Mouse (Mus musculus): ENCODE measurements around the gene Itga6.
A peak's percentile ranks its signal among the peaks of the same experiment; 100 is the strongest.

Itga6 gene

GRCm38 (mm10) chr2:71764961-71765735 is 19.7 kb downstream of the Itga6 start:
- DNase-seq (ENCODE audit: low spot score) = no peak

GRCm38 (mm10) chr2:71766007-71766406 is 20.6 kb downstream of the Itga6 start:
- no peak for DNase-seq (ENCODE audit: low spot score)

GRCm38 (mm10) chr2:71767019-71767610 is 21.7 kb downstream of the Itga6 start:
- no peak for DNase-seq (ENCODE audit: low spot score)

DNA sequence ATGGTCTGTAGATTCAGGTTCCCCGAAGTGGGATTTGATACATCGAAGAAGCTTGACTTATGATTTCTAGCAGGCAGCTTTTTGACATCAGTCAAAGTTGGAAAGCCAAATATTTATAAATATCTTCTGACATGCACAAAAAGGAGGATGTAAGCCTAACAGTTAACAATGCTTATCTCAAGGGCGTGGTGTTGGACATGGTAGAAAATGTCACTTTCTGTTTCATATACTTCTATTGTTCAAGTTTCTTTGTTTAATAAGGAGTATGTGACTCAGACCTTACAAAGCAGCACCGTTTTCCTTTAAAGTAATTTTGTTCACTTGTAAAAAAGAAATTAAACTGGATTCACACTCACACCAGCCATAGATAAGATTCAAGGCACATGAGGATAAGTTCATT is 26.3 kb downstream of the Itga6 start:
- no peak for DNase-seq (ENCODE audit: low spot score)

DNA sequence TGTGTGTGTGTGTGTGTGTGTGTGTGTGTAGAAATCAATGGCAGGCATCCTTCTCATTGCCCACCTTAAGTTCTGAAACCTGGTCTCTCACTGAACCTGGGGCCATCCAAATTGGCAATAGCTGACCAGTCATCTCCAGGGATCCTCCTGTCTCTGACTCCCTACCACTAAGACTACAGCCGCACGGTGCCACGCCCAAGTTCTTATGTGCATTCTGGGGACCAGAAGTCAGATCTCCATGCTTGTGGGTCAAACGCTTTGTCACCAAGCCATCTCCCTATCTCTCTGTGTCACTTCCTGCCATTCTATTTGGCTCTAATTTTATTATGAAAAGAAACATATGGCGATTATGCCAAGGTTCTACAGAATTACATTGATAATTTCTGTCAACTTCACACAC is 28.3 kb downstream of the Itga6 start:
- DNase-seq (ENCODE audit: low spot score) = no peak

DNA sequence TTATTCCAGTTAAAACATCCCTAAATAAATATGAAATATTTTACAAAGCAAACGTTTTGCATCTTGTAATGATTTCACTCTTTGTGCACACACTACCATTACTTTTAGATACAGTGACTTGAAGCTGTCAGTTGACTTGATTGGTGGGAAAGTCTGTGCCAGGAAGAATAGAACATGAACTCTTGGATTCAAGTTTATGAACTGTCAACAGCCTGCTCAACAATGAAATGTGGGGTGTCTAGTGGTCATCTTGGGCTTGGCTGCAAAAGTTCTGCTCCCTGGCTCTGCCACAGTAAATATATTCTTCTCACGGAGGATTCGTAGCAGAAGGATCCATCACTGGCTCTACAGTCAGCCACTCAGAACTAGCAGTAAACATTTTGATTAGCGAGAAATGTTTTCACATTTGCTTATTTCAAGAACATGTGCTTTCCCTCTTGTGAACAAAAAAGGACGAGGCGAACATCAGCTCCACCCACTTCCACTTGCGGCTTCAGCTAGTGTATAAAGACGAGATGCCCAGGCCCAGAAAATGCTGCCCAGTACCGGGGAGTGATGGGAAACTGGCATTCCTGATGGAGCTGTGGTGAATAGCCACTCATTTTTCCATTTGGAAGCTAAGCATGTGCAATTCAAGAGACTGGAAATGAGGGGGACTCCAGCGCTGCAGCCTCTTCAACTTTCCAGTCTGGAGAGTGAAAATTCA is 29.0 kb downstream of the Itga6 start:
- DNase-seq (ENCODE audit: low spot score) = no peak

DNA sequence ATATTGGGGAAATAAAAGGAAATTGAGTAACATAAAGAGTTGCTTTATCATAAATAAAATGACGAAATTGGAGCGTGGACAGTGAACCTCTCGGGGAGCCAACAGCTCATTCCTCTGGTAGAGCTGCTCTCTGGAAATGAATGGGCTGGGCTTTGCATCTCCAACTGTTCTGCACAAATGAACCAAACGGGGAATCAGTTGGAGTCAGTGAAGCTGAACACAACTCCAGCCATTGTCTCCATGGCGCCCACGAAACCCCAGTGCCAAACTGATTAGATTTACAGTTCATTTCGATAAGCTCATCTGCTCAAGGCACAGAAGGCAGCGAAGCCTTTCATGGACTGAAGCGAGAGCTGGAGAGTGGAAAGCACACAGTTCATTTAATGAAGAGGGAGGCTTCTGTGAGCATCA is 29.8 kb downstream of the Itga6 start:
- DNase-seq (ENCODE audit: low spot score) = no peak

- DNase-seq (ENCODE audit: low spot score) = peak; percentile 13
These were observed 34.0 kb downstream of the Itga6 start for GRCm38 (mm10) chr2:71779266-71779888.

DNA sequence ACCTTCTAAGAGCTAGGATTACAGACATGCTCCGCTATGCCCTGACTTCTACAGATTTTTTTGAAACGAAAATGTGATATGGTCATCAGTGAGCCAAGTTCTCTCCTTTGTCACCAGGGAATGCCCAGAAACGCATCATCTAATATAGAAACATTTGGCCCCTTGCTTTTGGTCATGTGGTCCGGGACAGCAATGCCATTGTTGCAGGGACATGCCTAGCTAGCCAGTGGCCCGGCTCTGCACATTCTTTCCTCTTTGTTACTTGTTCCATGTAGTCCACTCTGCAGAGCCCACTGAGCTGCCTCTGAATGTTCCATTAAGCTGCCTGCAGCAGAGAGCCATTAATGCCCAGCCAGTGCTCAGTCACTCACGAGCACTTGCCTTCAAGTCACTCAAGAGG is 34.6 kb downstream of the Itga6 start:
- no peak for DNase-seq (ENCODE audit: low spot score)

DNA sequence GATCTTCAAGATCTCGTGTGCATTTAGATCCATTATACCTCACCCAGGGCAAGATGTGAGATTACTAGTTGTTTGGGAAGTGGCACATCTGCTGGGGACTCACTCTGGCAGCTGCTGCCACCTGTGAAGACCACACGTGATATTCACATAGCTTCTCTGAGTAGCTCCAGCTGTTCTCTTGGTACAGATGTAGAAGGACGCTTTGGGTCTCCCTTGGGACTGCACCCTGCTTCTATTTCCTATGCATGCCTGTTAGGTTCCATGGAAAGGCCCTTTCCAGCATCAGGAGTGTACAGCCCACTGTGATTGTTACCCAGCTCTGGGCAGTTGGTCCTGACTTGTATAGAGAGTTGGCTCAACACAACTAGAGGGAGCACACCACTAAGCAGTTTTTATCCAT is 39.8 kb downstream of the Itga6 start:
- DNase-seq (ENCODE audit: low spot score) = no peak

- DNase-seq (ENCODE audit: low spot score) = no peak
These were observed 40.6 kb downstream of the Itga6 start for GRCm38 (mm10) chr2:71786060-71786459.

- peak; percentile 90 for DNase-seq (ENCODE audit: low spot score)
These were observed 41.3 kb downstream of the Itga6 start for GRCm38 (mm10) chr2:71786591-71787155.

DNA sequence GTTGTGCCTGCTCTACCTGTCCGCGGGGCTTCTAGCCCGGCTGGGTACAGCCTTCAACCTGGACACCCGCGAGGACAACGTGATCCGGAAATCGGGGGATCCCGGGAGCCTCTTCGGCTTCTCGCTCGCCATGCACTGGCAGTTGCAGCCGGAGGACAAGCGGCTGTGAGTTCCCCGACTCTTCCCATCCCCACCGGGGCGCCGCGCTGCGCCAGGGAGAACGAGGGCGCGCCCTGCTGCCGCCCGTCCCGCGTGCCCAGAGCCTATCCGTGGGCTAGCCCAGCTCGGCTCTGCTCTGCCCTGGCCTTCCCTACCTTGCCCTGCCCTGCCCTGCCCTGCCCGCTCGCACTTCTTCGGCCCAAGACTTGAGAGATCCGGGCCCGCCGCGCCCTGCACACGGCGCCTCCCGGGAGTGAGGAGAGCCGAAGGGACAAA is 41.8 kb downstream of the Itga6 start:
- DNase-seq (ENCODE audit: low spot score) = no peak

DNA sequence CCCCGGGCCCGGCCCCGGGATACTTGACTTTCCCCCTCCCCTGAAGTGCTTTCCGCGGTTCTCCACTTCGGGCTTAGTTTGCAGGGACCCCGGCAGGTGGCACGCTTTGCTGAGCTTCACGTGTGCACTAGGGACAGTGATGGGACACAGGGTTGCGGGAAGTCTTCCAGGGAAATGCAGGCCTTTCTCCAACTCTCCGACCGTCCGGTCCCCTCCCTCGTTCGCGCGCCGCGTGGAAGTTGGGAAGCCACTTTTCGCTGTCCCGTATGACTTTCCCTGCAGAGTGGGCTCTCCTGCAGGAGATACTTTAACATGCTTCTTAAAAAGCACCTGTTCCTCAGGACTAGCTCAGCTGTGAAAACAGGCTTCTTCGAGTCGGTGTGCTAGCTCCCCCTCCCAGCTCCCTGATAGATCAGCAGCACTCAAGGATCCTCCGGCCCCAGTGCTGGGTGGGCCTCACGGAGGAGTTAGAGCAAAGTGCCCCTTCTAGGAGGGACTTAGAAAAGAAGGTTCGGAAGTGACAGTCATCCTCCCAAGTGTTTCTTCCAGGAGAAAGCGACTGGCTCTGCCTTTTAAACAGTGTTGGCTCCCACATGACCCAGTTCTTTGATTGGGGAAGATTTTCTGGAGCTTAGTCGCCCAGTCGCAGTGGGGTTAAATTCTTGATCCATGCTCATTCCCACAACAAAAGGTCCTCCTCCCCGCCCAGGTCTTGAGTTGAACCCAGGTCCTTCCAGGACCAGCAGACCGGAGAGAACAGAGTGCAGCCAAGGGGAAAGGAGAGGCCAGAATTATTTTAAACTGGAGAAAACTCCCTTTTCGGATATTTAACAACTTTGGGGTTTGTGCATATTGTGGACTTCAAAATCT is 42.4 kb downstream of the Itga6 start:
- peak; percentile 69 for DNase-seq (ENCODE audit: low spot score)

DNA sequence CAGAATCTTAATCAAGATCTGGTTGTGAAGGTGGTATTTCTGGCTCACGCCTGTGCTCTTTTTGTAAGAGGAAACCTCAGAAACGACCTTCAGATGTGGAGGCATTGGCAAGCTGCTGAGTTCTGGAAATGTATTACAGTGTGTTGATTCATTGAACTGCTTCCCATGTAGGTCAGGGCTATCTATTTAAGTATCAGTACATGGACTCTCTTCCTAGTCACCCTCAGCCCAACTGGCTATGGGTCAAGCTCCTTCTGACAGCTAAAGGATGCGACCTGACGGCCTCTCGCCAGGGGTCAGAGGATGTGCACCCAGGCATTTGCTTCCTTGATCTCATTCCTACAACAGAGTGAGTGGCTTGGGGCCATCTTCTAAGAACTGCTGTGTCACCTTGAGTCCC is 45.3 kb downstream of the Itga6 start:
- DNase-seq (ENCODE audit: low spot score) = no peak

DNA sequence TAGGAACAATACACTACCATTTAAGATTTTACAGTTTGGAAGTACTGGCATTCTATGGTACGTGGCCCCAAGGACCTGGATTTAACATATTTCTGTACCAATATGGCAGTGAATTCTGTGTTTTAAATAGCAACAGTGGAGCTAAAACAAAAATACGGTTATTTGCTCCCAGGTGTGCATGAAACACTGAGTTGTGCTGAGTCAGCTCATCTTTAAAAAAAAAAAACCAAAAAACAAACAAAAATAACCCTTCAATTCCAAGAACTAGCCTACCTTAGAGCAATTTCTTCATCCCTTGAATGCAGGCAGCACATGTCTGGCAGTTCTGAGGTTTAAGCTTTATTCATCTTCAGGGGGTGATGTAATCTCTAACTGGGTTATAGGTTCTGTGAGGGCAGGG is 45.8 kb downstream of the Itga6 start:
- DNase-seq (ENCODE audit: low spot score) = no peak

- no peak for DNase-seq (ENCODE audit: low spot score)
These were observed 48.7 kb downstream of the Itga6 start for GRCm38 (mm10) chr2:71794139-71794538.

- DNase-seq (ENCODE audit: low spot score) = no peak
These were observed 51.4 kb downstream of the Itga6 start for GRCm38 (mm10) chr2:71796787-71797186.

DNA sequence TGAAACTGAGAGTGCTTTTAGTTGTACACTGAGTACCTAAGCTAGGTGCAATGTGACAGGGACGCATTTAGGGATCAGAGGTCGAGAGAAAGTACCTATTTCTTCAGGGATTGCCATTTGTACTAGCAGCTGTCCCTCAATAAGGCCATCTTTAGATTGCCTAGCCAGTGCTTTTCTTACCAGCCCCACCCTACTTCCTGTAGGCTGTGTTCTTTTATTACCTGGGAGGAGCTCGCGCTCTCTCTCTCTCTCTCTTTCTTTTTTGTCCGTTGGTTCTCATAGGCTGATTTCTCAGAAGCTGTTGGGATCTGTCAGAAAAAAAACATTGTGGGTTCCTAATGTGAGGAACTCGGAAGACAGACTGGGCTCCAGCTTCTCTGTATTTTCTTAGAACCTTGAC is 55.4 kb downstream of the Itga6 start:
- DNase-seq (ENCODE audit: low spot score) = no peak

GRCm38 (mm10) chr2:71801691-71802090 is 56.3 kb downstream of the Itga6 start:
- peak; percentile 75 for DNase-seq (ENCODE audit: low spot score)

DNA sequence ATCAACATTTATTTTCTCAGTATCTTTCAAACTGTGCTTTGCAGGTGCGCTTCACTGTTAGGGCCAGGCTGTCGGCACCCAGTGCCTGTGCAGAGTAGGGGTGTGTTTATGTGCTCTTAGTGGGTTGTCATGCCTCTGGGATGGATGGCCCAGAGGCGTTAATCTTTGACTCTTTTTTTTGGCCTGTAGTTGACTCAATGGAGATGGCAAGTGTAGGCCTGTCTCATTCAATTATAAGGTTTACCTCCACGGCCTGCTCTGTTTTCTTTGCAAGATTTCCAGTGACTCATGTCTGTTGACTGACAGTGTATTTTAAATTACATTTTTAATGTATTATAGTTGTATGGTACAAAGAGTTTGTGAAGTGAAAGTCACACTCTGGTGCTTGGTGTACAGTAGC is 56.7 kb downstream of the Itga6 start:
- no peak for DNase-seq (ENCODE audit: low spot score)

Data from yolk sac, embryonic 10.5 days (tissue).